Mouse (Mus musculus) embryonic facial prominence, embryonic 11.5 days (tissue): Measurements from ENCODE around the gene Col6a1. TPM values are rescaled to one million over a fixed set of nuclear protein-coding genes. Genes with fewer than 3 reads are reported as not detected.

ENCODE experiments used
- ATAC-seq: fragments of 200-750 bp; cut with Nextera tagmentation; replicated peaks from 2 replicates; pipeline ENCODE4 v1.8.0; 2017; ENCODE audit warnings: low read depth; ENCODE audit not compliant: insufficient number of reproducible peaks, low FRiP score, low TSS enrichment
- DNase-seq: peaks from one replicate; pipeline ENCODE4 v3.0.0-alpha.2; 2015; ENCODE audit warnings: low spot score
- H3K27ac ChIP-seq: fragments of 300-500 bp; sonication (generic); replicated peaks from 2 replicates; pipeline ENCODE4 v1.5.1; 2014; ENCODE audit warnings: mild to moderate bottlenecking, low read depth, low read length, control low read depth
- H3K27me3 ChIP-seq: fragments of 300-500 bp; sonication (generic); 2 replicates; pipeline ENCODE4 v1.6.1; 2014; ENCODE audit warnings: mild to moderate bottlenecking, low read length, moderate library complexity, mixed read lengths; ENCODE audit not compliant: control insufficient read depth, insufficient read depth
- H3K36me3 ChIP-seq: fragments of 300-500 bp; sonication (generic); replicated peaks from 2 replicates; pipeline ENCODE4 v1.6.1; 2014; ENCODE audit warnings: low read depth, mild to moderate bottlenecking, low read length, moderate library complexity, mixed read lengths; ENCODE audit not compliant: control insufficient read depth, insufficient read depth
- H3K4me1 ChIP-seq: fragments of 300-500 bp; sonication (generic); 2 replicates; pipeline ENCODE4 v1.6.1; 2014; ENCODE audit warnings: low read length, mixed read lengths; ENCODE audit not compliant: control insufficient read depth, insufficient read depth
- H3K4me2 ChIP-seq: fragments of 300-500 bp; sonication (generic); 2 replicates; pipeline ENCODE4 v1.6.1; 2014; ENCODE audit warnings: low read depth, mild to moderate bottlenecking, control low read depth, low read length, moderate library complexity
- H3K4me3 ChIP-seq: fragments of 300-500 bp; sonication (generic); 2 replicates; pipeline ENCODE4 v1.5.1; 2014; ENCODE audit warnings: low read depth, low read length, control low read depth
- H3K9ac ChIP-seq: fragments of 300-500 bp; sonication (generic); replicated peaks from 2 replicates; pipeline ENCODE4 v1.6.1; 2014; ENCODE audit warnings: mild to moderate bottlenecking, control low read depth, low read length
- H3K9me3 ChIP-seq: fragments of 300-500 bp; sonication (generic); replicated peaks from 2 replicates; pipeline ENCODE4 v1.6.1; 2016; ENCODE audit warnings: mild to moderate bottlenecking, low read length, inconsistent platforms, mixed read lengths; ENCODE audit not compliant: control insufficient read depth
- WGBS: fragments of 180-500 bp; shearing (Covaris S2); extraction: QIAGEN DNeasy Blood & Tissue Kit; methylation state at CpG from one replicate; pipeline ENCODE4 v1.1.7; 2014; 5-methylcytosine and 5-hydroxymethylcytosine counted together
- polyA plus RNA-seq: library from polyadenylated mRNA; unstranded; fragments of >200 nt; fragmentation: Nextera tagmentation; extraction: Ambion mirVana; gene quantifications from 2 replicates; pipeline ENCODE4 v1.2.1, GENCODE M21; 2014

Gene Col6a1
- polyA plus RNA-seq, 1 experiment from 2014 or later, result 19.8 TPM

GRCm38 (mm10) chr10:76722751-76723450 lies 3.1 kb downstream of the Col6a1 start:
- no peak overlapping the region for H3K4me2 ChIP-seq
- H3K27me3 ChIP-seq, result no peaks in the 10 kb centered on the region
- H3K4me1 ChIP-seq, result no peaks in the 10 kb centered on the region
- H3K9me3 ChIP-seq, result no peaks in the 10 kb centered on the region
- H3K9ac ChIP-seq, result no peak overlapping the region
- ATAC-seq, result no peak
- DNase-seq, result no peak
- no peak overlapping the region for H3K4me3 ChIP-seq
- 85% methylated on average over 18 of the region's 18 CpGs for WGBS
- no peak overlapping the region for H3K27ac ChIP-seq
- H3K36me3 ChIP-seq, result no peaks in the 10 kb centered on the region; the same call in 1 of the 2 replicates

GRCm38 (mm10) chr10:76721746-76722145 lies 4.2 kb downstream of the Col6a1 start:
- Histone ChIP-seq H3K4me1 (no peaks in the 10 kb centered on the region), H3K9me3 (no peaks in the 10 kb centered on the region), H3K4me3 (no peak overlapping the region), H3K27me3 (no peaks in the 10 kb centered on the region), H3K9ac (no peak overlapping the region), H3K36me3 (no peaks in the 10 kb centered on the region; the same call in 1 of the 2 replicates), H3K4me2 (no peak overlapping the region), H3K27ac (no peak overlapping the region)
- ATAC-seq, result no peak
- no peak for DNase-seq
- 91% methylated on average over 6 of the region's 6 CpGs for WGBS

GRCm38 (mm10) chr10:76721216-76721615 lies 4.8 kb downstream of the Col6a1 start:
- Histone ChIP-seq H3K4me3 (no peak overlapping the region), H3K27ac (no peak overlapping the region), H3K9ac (no peak overlapping the region), H3K27me3 (no peaks in the 10 kb centered on the region), H3K4me2 (no peak overlapping the region), H3K4me1 (no peaks in the 10 kb centered on the region), H3K9me3 (no peaks in the 10 kb centered on the region), H3K36me3 (no peaks in the 10 kb centered on the region; the same call in 1 of the 2 replicates)
- DNase-seq, result no peak
- no peak for ATAC-seq
- 76% methylated on average over 11 of the region's 11 CpGs for WGBS

GRCm38 (mm10) chr10:76717631-76718030 lies 8.3 kb downstream of the Col6a1 start:
- no peaks in the 10 kb centered on the region for H3K4me1 ChIP-seq
- H3K4me3 ChIP-seq, result no peak overlapping the region
- WGBS, result 86% methylated on average over 4 of the region's 4 CpGs
- H3K4me2 ChIP-seq, result no peak overlapping the region
- no peak for ATAC-seq
- no peaks in the 10 kb centered on the region; the same call in 1 of the 2 replicates for H3K36me3 ChIP-seq
- DNase-seq, result no peak
- H3K9ac ChIP-seq, result no peak overlapping the region
- H3K9me3 ChIP-seq, result no peaks in the 10 kb centered on the region
- H3K27ac ChIP-seq, result no peak overlapping the region
- H3K27me3 ChIP-seq, result no peaks in the 10 kb centered on the region

GRCm38 (mm10) chr10:76717026-76717425 lies 8.9 kb downstream of the Col6a1 start:
- DNase-seq (no peak), ATAC-seq (no peak)
- H3K9me3 ChIP-seq, result no peaks in the 10 kb centered on the region
- WGBS, result 88% methylated on average over 7 of the region's 7 CpGs
- no peaks in the 10 kb centered on the region for H3K4me1 ChIP-seq
- H3K27me3 ChIP-seq, result no peaks in the 10 kb centered on the region
- H3K9ac ChIP-seq, result no peak overlapping the region
- no peak overlapping the region for H3K4me2 ChIP-seq
- H3K36me3 ChIP-seq, result no peaks in the 10 kb centered on the region; the same call in 1 of the 2 replicates
- no peak overlapping the region for H3K27ac ChIP-seq
- H3K4me3 ChIP-seq, result no peak overlapping the region

- H3K4me1 ChIP-seq, result no peaks in the 10 kb centered on the region
- H3K4me2 ChIP-seq, result no peak overlapping the region
- H3K27me3 ChIP-seq, result no peaks in the 10 kb centered on the region
- no peaks in the 10 kb centered on the region for H3K9me3 ChIP-seq
- H3K4me3 ChIP-seq, result no peak overlapping the region
- ATAC-seq (no peak), DNase-seq (no peak)
- WGBS, result 91% methylated on average over 7 of the region's 7 CpGs
- H3K9ac ChIP-seq, result no peak overlapping the region
- no peak overlapping the region for H3K27ac ChIP-seq
- H3K36me3 ChIP-seq, result no peaks in the 10 kb centered on the region
Observed at GRCm38 (mm10) chr10:76714303-76714702, 11.7 kb downstream of the Col6a1 start.

GRCm38 (mm10) chr10:76712500-76712899 lies 13.5 kb downstream of the Col6a1 start:
- WGBS, result 72% methylated on average over 3 of the region's 3 CpGs
- Histone ChIP-seq H3K27ac (no peak overlapping the region), H3K4me2 (no peak overlapping the region), H3K4me3 (no peak overlapping the region), H3K9ac (no peak overlapping the region), H3K27me3 (no peaks in the 10 kb centered on the region), H3K36me3 (no peaks in the 10 kb centered on the region), H3K9me3 (no peaks in the 10 kb centered on the region), H3K4me1 (no peaks in the 10 kb centered on the region)
- ATAC-seq, result no peak
- no peak for DNase-seq

GRCm38 (mm10) chr10:76711331-76711730 lies 14.6 kb downstream of the Col6a1 start:
- DNase-seq (no peak), ATAC-seq (no peak)
- no peaks in the 10 kb centered on the region for H3K36me3 ChIP-seq

More at GRCm38 (mm10) chr10:76711331-76711730, 14.6 kb downstream of the Col6a1 start:
- H3K27ac ChIP-seq, result no peak overlapping the region
- WGBS, result 97% methylated on average over 16 of the region's 16 CpGs
- H3K4me3 ChIP-seq, result no peak overlapping the region
- no peaks in the 10 kb centered on the region for H3K27me3 ChIP-seq
- H3K9me3 ChIP-seq, result no peaks in the 10 kb centered on the region
- no peak overlapping the region for H3K4me2 ChIP-seq
- no peak overlapping the region for H3K9ac ChIP-seq
- no peaks in the 10 kb centered on the region for H3K4me1 ChIP-seq
